Mouse (Mus musculus) C2C12 (cell line): ENCODE results near the gene Isg20l2.

Source experiments
- CEBPB ChIP-seq: IDR thresholded peaks from one replicate; pipeline ENCODE4 v1.6.1; 2011; ENCODE audit warnings: low read depth, mild to moderate bottlenecking, control low read depth, moderate library complexity
- CTCF ChIP-seq: IDR thresholded peaks from one replicate; pipeline ENCODE4 v1.5.1; 2011; ENCODE audit not compliant: control insufficient read depth, insufficient read depth, insufficient read length
- FOSL1 ChIP-seq: IDR thresholded peaks from one replicate; pipeline ENCODE4 v1.8.0; 2011; ENCODE audit warnings: mild to moderate bottlenecking, low read length; ENCODE audit not compliant: poor library complexity, insufficient read depth, severe bottlenecking
- MAX ChIP-seq: IDR thresholded peaks from one replicate; pipeline ENCODE4 v1.6.1; 2011; ENCODE audit warnings: mild to moderate bottlenecking, control low read depth
- MYOD1 ChIP-seq: IDR thresholded peaks from one replicate; pipeline ENCODE4 v1.6.1; 2011; ENCODE audit warnings: low read depth; ENCODE audit not compliant: control insufficient read depth, insufficient read length
- MYOG ChIP-seq: IDR thresholded peaks from one replicate; pipeline ENCODE4 v1.6.1; 2011; ENCODE audit not compliant: control insufficient read depth, insufficient read length; ENCODE audit errors: extremely low read depth
- USF1 ChIP-seq: IDR thresholded peaks from one replicate; pipeline ENCODE4 v1.6.1; 2011; ENCODE audit warnings: low read depth, mild to moderate bottlenecking, control low read depth, moderate library complexity

DNA sequence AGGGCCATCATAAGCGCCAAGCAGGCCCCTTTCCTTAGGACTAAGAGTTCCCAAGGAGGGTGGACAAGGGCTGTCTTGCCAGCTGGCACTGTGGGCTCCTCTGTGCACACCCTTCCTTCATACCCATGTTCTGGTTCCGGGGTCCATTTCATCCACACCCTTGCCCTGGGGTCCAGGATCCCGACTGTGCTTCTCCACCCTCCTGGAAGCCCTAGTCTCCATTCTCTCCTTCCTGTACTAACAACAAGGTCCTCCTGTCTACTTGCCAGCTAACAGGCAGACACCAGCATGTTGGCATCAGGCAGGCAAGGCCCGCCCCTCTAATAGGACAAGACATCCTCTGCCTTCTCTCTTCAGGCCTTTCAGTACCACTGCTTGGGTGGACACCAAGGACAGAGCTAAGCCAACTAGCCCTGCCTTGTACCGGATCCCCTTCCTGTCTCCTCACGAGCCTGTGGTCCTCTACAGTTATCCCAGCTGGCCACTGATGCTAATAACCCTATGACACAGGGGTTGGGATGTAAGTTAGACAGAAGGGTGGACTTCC lies 51.2 kb downstream of the Isg20l2 start:
- TF ChIP-seq CTCF (no peak), USF1 (no peak), MYOG (no peak), CEBPB (no peak), MAX (no peak), MYOD1 (no peak), FOSL1 (no peak)
